Mouse (Mus musculus) megakaryocyte, embryonic 14.5 days (primary cell): ENCODE measurements at regions not wholly inside any gene's neighbourhood (a gene's known extent, or its start where the extent isn't known, plus 50 kb on each side); places are given as distances from the start of the nearest gene placed in this dataset.

ENCODE experiments used
- H3K27me3 ChIP-seq: replicated peaks from 2 replicates; pipeline ENCODE3; 2012; ENCODE audit warnings: inconsistent platforms
- H3K36me3 ChIP-seq: replicated peaks from 2 replicates; pipeline ENCODE3; 2012; ENCODE audit warnings: low read length, inconsistent platforms, mixed read lengths
- H3K4me1 ChIP-seq: 2 replicates; pipeline ENCODE4 v1.6.1; 2012; ENCODE audit warnings: inconsistent platforms
- H3K4me3 ChIP-seq: replicated peaks from 2 replicates; pipeline ENCODE3; 2012; ENCODE audit warnings: moderate library complexity, mild to moderate bottlenecking, inconsistent platforms
- H3K9me3 ChIP-seq: 2 replicates; pipeline ENCODE4 v1.6.1; 2012; ENCODE audit warnings: inconsistent platforms
- FLI1 ChIP-seq: IDR thresholded peaks from 2 replicates; pipeline ENCODE4 v1.6.1; 2012; ENCODE audit warnings: low read length, inconsistent platforms, mixed read lengths
- GATA1 ChIP-seq: IDR thresholded peaks from 3 replicates; pipeline ENCODE4 v1.6.1; 2012; ENCODE audit warnings: mixed read lengths, low read length, inconsistent platforms, borderline replicate concordance

GRCm38 (mm10) chr15:7013047-7013446 is 77.4 kb upstream of the Lifr start:
- TF ChIP-seq FLI1 = no peak
- TF ChIP-seq GATA1 = no peak
- Histone ChIP-seq H3K4me3 (no peak overlapping the region), H3K27me3 (peaks cover 32% of the 10 kb centered on the region), H3K9me3 (peaks cover 18% of the 10 kb centered on the region), H3K36me3 (no peaks in the 10 kb centered on the region), H3K4me1 (peaks cover 23% of the 10 kb centered on the region)

- no peak for TF ChIP-seq GATA1
- TF ChIP-seq FLI1 = no peak
- peaks cover 23% of the 10 kb centered on the region for H3K4me1 ChIP-seq
- H3K4me3 ChIP-seq = no peak overlapping the region
- H3K27me3 ChIP-seq = peaks cover 37% of the 10 kb centered on the region
- H3K9me3 ChIP-seq = peaks cover 16% of the 10 kb centered on the region
- no peaks in the 10 kb centered on the region for H3K36me3 ChIP-seq
Observed at GRCm38 (mm10) chr15:7014984-7015383, 75.4 kb upstream of the Lifr start.

GRCm38 (mm10) chr15:7016018-7016417 is 74.4 kb upstream of the Lifr start:
- Histone ChIP-seq H3K27me3 (peaks cover 40% of the 10 kb centered on the region), H3K9me3 (peaks cover 9% of the 10 kb centered on the region), H3K36me3 (no peaks in the 10 kb centered on the region), H3K4me3 (no peak overlapping the region), H3K4me1 (peaks cover 14% of the 10 kb centered on the region)
- no peak for TF ChIP-seq GATA1
- TF ChIP-seq FLI1 = no peak

- TF ChIP-seq GATA1 (no peak), FLI1 (no peak)
- peaks cover 38% of the 10 kb centered on the region for H3K27me3 ChIP-seq
- peaks cover 6% of the 10 kb centered on the region for H3K4me1 ChIP-seq
- H3K4me3 ChIP-seq = no peak overlapping the region
- H3K9me3 ChIP-seq = peaks cover 6% of the 10 kb centered on the region
- no peaks in the 10 kb centered on the region for H3K36me3 ChIP-seq
Observed at GRCm38 (mm10) chr15:7017281-7017845, 73.1 kb upstream of the Lifr start.

GRCm38 (mm10) chr15:7022660-7023059 is 67.8 kb upstream of the Lifr start:
- no peak for TF ChIP-seq GATA1
- TF ChIP-seq FLI1 = no peak
- Histone ChIP-seq H3K36me3 (no peaks in the 10 kb centered on the region), H3K4me3 (no peak overlapping the region), H3K4me1 (peaks cover under 1% of the 10 kb centered on the region; the same call in 1 of the 2 replicates), H3K27me3 (peaks cover 20% of the 10 kb centered on the region), H3K9me3 (0 out of 2 replicates have a peak, but pooled peaks cover 6% of the 10 kb centered on the region)

- Histone ChIP-seq H3K4me3 (no peak overlapping the region), H3K27me3 (peaks cover 20% of the 10 kb centered on the region), H3K9me3 (0 out of 2 replicates have a peak, but pooled peaks cover 6% of the 10 kb centered on the region), H3K36me3 (no peaks in the 10 kb centered on the region), H3K4me1 (0 out of 2 replicates have a peak, but pooled peaks cover 3% of the 10 kb centered on the region)
- no peak for TF ChIP-seq GATA1
- no peak for TF ChIP-seq FLI1
Observed at GRCm38 (mm10) chr15:7025194-7025593, 65.2 kb upstream of the Lifr start.

GRCm38 (mm10) chr15:7031297-7032043 is 58.9 kb upstream of the Lifr start:
- TF ChIP-seq FLI1 = no peak
- no peaks in the 10 kb centered on the region for H3K9me3 ChIP-seq
- peaks cover 9% of the 10 kb centered on the region; the same call in 1 of the 2 replicates for H3K4me1 ChIP-seq
- peak overlapping the region; percentile 64 for H3K4me3 ChIP-seq
- H3K36me3 ChIP-seq = no peaks in the 10 kb centered on the region
- peaks cover 14% of the 10 kb centered on the region for H3K27me3 ChIP-seq

- H3K36me3 ChIP-seq = no peaks in the 10 kb centered on the region
- peaks cover 41% of the 10 kb centered on the region for H3K4me1 ChIP-seq
- H3K9me3 ChIP-seq = no peaks in the 10 kb centered on the region
- TF ChIP-seq FLI1 (no peak), GATA1 (no peak)
- peaks cover 11% of the 10 kb centered on the region for H3K27me3 ChIP-seq
- no peak overlapping the region for H3K4me3 ChIP-seq
Observed at GRCm38 (mm10) chr15:7037475-7037874, 52.9 kb upstream of the Lifr start.

- H3K4me3 ChIP-seq = no peak overlapping the region
- H3K4me1 ChIP-seq = peaks cover 53% of the 10 kb centered on the region
- H3K27me3 ChIP-seq = peaks cover 9% of the 10 kb centered on the region
- TF ChIP-seq FLI1 (no peak), GATA1 (no peak)
- H3K9me3 ChIP-seq = no peaks in the 10 kb centered on the region
- H3K36me3 ChIP-seq = no peaks in the 10 kb centered on the region
Observed at GRCm38 (mm10) chr15:7039119-7039518, 51.3 kb upstream of the Lifr start.

- Histone ChIP-seq H3K9me3 (no peaks in the 10 kb centered on the region), H3K4me3 (no peak overlapping the region), H3K27me3 (peaks cover 9% of the 10 kb centered on the region), H3K4me1 (peaks cover 60% of the 10 kb centered on the region), H3K36me3 (no peaks in the 10 kb centered on the region)
- TF ChIP-seq FLI1 (no peak), GATA1 (no peak)
Observed at GRCm38 (mm10) chr15:7039825-7040224, 50.6 kb upstream of the Lifr start.
